Mouse (Mus musculus): ENCODE measurements around the gene Nit2. TPM values are rescaled to one million over a fixed set of nuclear protein-coding genes. Genes with fewer than 3 reads are reported as not detected.

Gene Nit2
- total RNA-seq, 1 experiment, result 62.0 TPM

DNA sequence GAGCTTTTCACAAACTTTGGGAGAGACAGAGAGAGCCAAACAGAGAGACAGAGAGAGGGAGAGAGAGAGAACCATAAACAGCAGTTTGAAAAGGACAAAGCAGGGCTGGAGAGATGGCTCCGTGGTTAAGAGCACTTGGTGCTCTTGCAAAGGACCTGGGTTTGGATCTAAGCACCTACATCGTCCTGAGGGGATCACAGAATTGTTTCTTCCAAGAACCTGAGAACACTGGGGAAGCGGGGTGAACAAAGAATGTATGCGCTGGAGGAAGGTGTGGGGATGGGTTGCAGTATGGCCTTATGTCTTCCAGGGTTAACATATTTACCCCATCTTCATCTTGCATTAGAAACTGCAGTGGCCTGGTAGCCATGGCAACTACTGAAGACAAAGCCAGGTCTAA, 1.1 kb upstream of the Nit2 start:
- H3K4me1 ChIP-seq (ENCODE audit: control insufficient read depth in 2 of 2, insufficient read depth in 2 of 2, low read length in 2 of 2, poor library complexity in 1 of 2), result peaks cover 2 to 9% of the 10 kb centered on the region in 2 experiments; a peak in 1 of 4 replicates
- H3K9ac ChIP-seq (ENCODE audit: insufficient read depth, low read depth, low read length, poor library complexity, severe bottlenecking), result no peak overlapping the region
- no peak overlapping the region for H3K4me3 ChIP-seq (ENCODE audit: insufficient read depth in 1 of 2, low read depth in 1 of 2, low read length in 2 of 2, poor library complexity in 1 of 2, severe bottlenecking in 1 of 2)
- H3K27ac ChIP-seq (ENCODE audit: insufficient read depth, low read depth, low read length, poor library complexity, severe bottlenecking), result no peak overlapping the region
- no peak for DNase-seq (ENCODE audit: low read depth, low spot score)
- in situ Hi-C loops (cut with MboI; ENCODE audit: low sequenced_read_pairs in 2 of 2, unreplicated experiment in 2 of 2), result no loop called here
- H3K9me3 ChIP-seq (ENCODE audit: control insufficient read depth, insufficient read depth, low read depth, low read length), result no peaks in the 10 kb centered on the region
- TF ChIP-seq ZC3H11A (IDR thresholded peaks at IDR 0.05; ENCODE audit: borderline replicate concordance, low read depth, low read length) (no peak), HCFC1 (IDR thresholded peaks at IDR 0.05; ENCODE audit: borderline replicate concordance, insufficient read depth, low read length) (no peak), MAFK (IDR thresholded peaks at IDR 0.05; ENCODE audit: insufficient read depth, low read depth, low read length) (no peak), ZNF384 (IDR thresholded peaks at IDR 0.05; ENCODE audit: low read depth, low read length) (no peak), CHD2 (IDR thresholded peaks at IDR 0.05; ENCODE audit: low read depth, low read length) (no peak)
- H3K36me3 ChIP-seq (ENCODE audit: control insufficient read depth, insufficient read depth, low read length, poor library complexity, severe bottlenecking), result peaks cover 17% of the 10 kb centered on the region

DNA sequence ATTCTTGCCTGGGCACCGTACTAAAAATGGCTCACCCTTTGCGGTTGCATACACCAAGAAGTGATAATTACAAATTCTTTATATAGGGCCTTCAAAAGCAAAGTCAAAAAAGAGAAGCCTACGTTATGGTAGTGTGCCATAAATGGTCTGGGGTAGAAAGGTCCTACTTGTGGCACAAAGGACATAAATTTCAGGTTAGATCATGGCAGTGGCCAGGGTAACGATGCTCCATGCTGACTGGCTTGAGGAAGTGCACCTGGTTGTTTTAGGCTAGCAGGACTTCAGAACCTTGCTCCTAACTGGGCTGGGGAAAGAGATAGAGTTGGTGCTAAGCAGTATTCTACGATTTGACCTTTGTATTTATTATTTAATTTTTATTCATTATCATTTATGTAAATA, 372 bp upstream of the Nit2 start:
- Histone ChIP-seq H3K27ac (ENCODE audit: insufficient read depth, low read depth, low read length, poor library complexity, severe bottlenecking) (no peak overlapping the region), H3K36me3 (ENCODE audit: control insufficient read depth, insufficient read depth, low read length, poor library complexity, severe bottlenecking) (peaks cover 20% of the 10 kb centered on the region), H3K4me1 (ENCODE audit: control insufficient read depth in 2 of 2, insufficient read depth in 2 of 2, low read length in 2 of 2, poor library complexity in 1 of 2) (peaks cover 2 to 9% of the 10 kb centered on the region in 2 experiments; a peak in 1 of 4 replicates), H3K9me3 (ENCODE audit: control insufficient read depth, insufficient read depth, low read depth, low read length) (no peaks in the 10 kb centered on the region), H3K4me3 (ENCODE audit: insufficient read depth in 1 of 2, low read depth in 1 of 2, low read length in 2 of 2, poor library complexity in 1 of 2, severe bottlenecking in 1 of 2) (peak overlapping the region in 1 of 2 experiments; percentile 90; a peak in 2 of 4 replicates), H3K9ac (ENCODE audit: insufficient read depth, low read depth, low read length, poor library complexity, severe bottlenecking) (no peak overlapping the region)
- no peak for DNase-seq (ENCODE audit: low read depth, low spot score)
- TF ChIP-seq CHD2 (IDR thresholded peaks at IDR 0.05; ENCODE audit: low read depth, low read length) (no peak), MAFK (IDR thresholded peaks at IDR 0.05; ENCODE audit: insufficient read depth, low read depth, low read length) (no peak), ZNF384 (IDR thresholded peaks at IDR 0.05; ENCODE audit: low read depth, low read length) (no peak), ZC3H11A (IDR thresholded peaks at IDR 0.05; ENCODE audit: borderline replicate concordance, low read depth, low read length) (no peak), HCFC1 (IDR thresholded peaks at IDR 0.05; ENCODE audit: borderline replicate concordance, insufficient read depth, low read length) (no peak)
- in situ Hi-C loops (cut with MboI; ENCODE audit: low sequenced_read_pairs in 2 of 2, unreplicated experiment in 2 of 2), result no loop called here

DNA sequence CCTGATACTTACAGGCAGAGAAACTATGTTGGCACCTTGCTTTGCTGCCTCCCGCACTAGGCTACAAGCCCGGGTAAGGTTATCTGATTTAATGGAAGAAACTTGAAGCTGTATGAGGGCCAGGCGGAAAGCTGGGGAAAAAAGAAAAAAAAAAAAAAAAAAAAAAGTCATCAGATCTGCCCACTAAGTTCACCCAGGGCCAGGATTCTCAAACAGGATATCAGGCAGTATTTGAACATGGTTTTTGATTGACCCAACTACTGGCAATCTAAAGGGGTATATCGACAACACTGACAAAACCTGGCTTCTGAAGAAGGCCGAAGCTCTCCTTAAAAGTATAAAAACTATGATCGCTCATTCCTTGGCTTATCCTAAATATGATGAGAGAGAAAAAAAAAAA, 1.1 kb downstream of the Nit2 start:
- no peak overlapping the region for H3K27ac ChIP-seq (ENCODE audit: insufficient read depth, low read depth, low read length, poor library complexity, severe bottlenecking)
- H3K4me3 ChIP-seq (ENCODE audit: insufficient read depth in 1 of 2, low read depth in 1 of 2, low read length in 2 of 2, poor library complexity in 1 of 2, severe bottlenecking in 1 of 2), result peak overlapping the region in 1 of 2 experiments; percentile 90; a peak in 3 of 4 replicates
- H3K36me3 ChIP-seq (ENCODE audit: control insufficient read depth, insufficient read depth, low read length, poor library complexity, severe bottlenecking), result peaks cover 15% of the 10 kb centered on the region
- H3K9ac ChIP-seq (ENCODE audit: insufficient read depth, low read depth, low read length, poor library complexity, severe bottlenecking), result no peak overlapping the region
- TF ChIP-seq ZC3H11A (IDR thresholded peaks at IDR 0.05; ENCODE audit: borderline replicate concordance, low read depth, low read length) (no peak), ZNF384 (IDR thresholded peaks at IDR 0.05; ENCODE audit: low read depth, low read length) (peak; percentile 68)
- in situ Hi-C loops (cut with MboI; ENCODE audit: low sequenced_read_pairs in 2 of 2, unreplicated experiment in 2 of 2), result no loop called here
- no peaks in the 10 kb centered on the region for H3K9me3 ChIP-seq (ENCODE audit: control insufficient read depth, insufficient read depth, low read depth, low read length)
- DNase-seq (ENCODE audit: low read depth, low spot score), result no peak
- peaks cover 2 to 7% of the 10 kb centered on the region in 2 experiments; a peak in 1 of 4 replicates for H3K4me1 ChIP-seq (ENCODE audit: control insufficient read depth in 2 of 2, insufficient read depth in 2 of 2, low read length in 2 of 2, poor library complexity in 1 of 2)

DNA sequence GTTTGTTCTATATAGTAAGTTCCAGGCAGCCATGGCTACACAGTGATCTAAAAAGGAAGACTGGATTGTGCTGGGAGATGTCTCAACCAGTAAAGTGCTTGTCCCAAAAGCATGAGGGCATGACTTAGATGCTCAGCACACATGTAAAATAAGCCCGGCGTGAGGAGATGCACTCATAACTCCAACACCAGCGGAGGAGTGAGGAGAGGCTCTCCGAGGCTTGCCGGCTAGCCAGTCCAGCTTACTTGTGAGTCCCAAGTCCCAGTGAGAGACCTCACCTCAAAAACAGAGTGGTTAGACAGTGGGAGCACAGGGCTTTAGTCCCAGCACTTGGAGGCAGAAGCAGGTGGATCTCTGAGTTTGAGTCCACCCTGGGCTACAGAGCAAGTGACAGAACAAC, 2.0 kb downstream of the Nit2 start:
- in situ Hi-C loops (cut with MboI; ENCODE audit: low sequenced_read_pairs in 2 of 2, unreplicated experiment in 2 of 2), result no loop called here
- Histone ChIP-seq H3K27ac (ENCODE audit: insufficient read depth, low read depth, low read length, poor library complexity, severe bottlenecking) (no peak overlapping the region), H3K4me1 (ENCODE audit: control insufficient read depth in 2 of 2, insufficient read depth in 2 of 2, low read length in 2 of 2, poor library complexity in 1 of 2) (peaks cover 2 to 5% of the 10 kb centered on the region in 2 experiments; a peak in 1 of 4 replicates), H3K36me3 (ENCODE audit: control insufficient read depth, insufficient read depth, low read length, poor library complexity, severe bottlenecking) (peaks cover 16% of the 10 kb centered on the region), H3K9me3 (ENCODE audit: control insufficient read depth, insufficient read depth, low read depth, low read length) (no peaks in the 10 kb centered on the region), H3K4me3 (ENCODE audit: insufficient read depth in 1 of 2, low read depth in 1 of 2, low read length in 2 of 2, poor library complexity in 1 of 2, severe bottlenecking in 1 of 2) (no peak overlapping the region), H3K9ac (ENCODE audit: insufficient read depth, low read depth, low read length, poor library complexity, severe bottlenecking) (no peak overlapping the region)
- TF ChIP-seq CHD2 (IDR thresholded peaks at IDR 0.05; ENCODE audit: low read depth, low read length), result no peak
- no peak for TF ChIP-seq HCFC1 (IDR thresholded peaks at IDR 0.05; ENCODE audit: borderline replicate concordance, insufficient read depth, low read length)
- TF ChIP-seq ZNF384 (IDR thresholded peaks at IDR 0.05; ENCODE audit: low read depth, low read length), result no peak
- TF ChIP-seq MAFK (IDR thresholded peaks at IDR 0.05; ENCODE audit: insufficient read depth, low read depth, low read length), result no peak
- TF ChIP-seq ZC3H11A (IDR thresholded peaks at IDR 0.05; ENCODE audit: borderline replicate concordance, low read depth, low read length), result no peak
- DNase-seq (ENCODE audit: low read depth, low spot score), result no peak

DNA sequence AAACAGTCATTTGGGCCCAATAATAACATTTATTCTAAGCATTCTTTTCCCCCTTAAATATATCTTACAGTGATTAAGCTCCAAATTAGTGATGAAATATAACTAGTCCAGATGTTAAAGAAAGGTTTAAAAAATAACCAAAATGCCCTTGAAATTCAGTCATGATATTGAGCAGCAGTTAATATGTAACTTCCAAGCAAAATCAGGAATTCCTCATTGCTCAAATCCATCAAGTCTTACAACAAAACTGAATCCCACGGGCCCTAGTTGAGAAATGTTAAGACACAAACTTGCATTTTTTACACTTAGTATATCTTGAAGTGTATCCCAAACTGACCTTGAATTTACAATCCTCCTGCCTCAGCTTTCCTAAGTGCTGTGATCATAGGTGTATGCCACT, 3.4 kb downstream of the Nit2 start:
- Histone ChIP-seq H3K4me3 (ENCODE audit: insufficient read depth in 1 of 2, low read depth in 1 of 2, low read length in 2 of 2, poor library complexity in 1 of 2, severe bottlenecking in 1 of 2) (no peak overlapping the region), H3K9ac (ENCODE audit: insufficient read depth, low read depth, low read length, poor library complexity, severe bottlenecking) (no peak overlapping the region), H3K9me3 (ENCODE audit: control insufficient read depth, insufficient read depth, low read depth, low read length) (no peaks in the 10 kb centered on the region), H3K4me1 (ENCODE audit: control insufficient read depth in 2 of 2, insufficient read depth in 2 of 2, low read length in 2 of 2, poor library complexity in 1 of 2) (peaks cover 2 to 5% of the 10 kb centered on the region in 2 experiments; a peak in 1 of 4 replicates), H3K36me3 (ENCODE audit: control insufficient read depth, insufficient read depth, low read length, poor library complexity, severe bottlenecking) (peaks cover 22% of the 10 kb centered on the region), H3K27ac (ENCODE audit: insufficient read depth, low read depth, low read length, poor library complexity, severe bottlenecking) (no peak overlapping the region)
- no peak for TF ChIP-seq CHD2 (IDR thresholded peaks at IDR 0.05; ENCODE audit: low read depth, low read length)
- TF ChIP-seq MAFK (IDR thresholded peaks at IDR 0.05; ENCODE audit: insufficient read depth, low read depth, low read length), result no peak
- TF ChIP-seq HCFC1 (IDR thresholded peaks at IDR 0.05; ENCODE audit: borderline replicate concordance, insufficient read depth, low read length), result no peak
- TF ChIP-seq ZC3H11A (IDR thresholded peaks at IDR 0.05; ENCODE audit: borderline replicate concordance, low read depth, low read length), result no peak
- TF ChIP-seq ZNF384 (IDR thresholded peaks at IDR 0.05; ENCODE audit: low read depth, low read length), result no peak
- DNase-seq (ENCODE audit: low read depth, low spot score), result no peak
- in situ Hi-C loops (cut with MboI; ENCODE audit: low sequenced_read_pairs in 2 of 2, unreplicated experiment in 2 of 2), result no loop called here

All from ES-E14 (cell line).